Mouse (Mus musculus) forebrain, embryonic 16.5 days (tissue): Measurements from ENCODE around the gene Cts8. TPM values are rescaled to one million over a fixed set of nuclear protein-coding genes. Genes with fewer than 3 reads are reported as not detected.

Source experiments
- ATAC-seq: fragments of 200-750 bp; cut with Nextera tagmentation; 2 replicates; pipeline ENCODE4 v1.8.0; 2017; ENCODE audit warnings: mild to moderate bottlenecking, moderate library complexity
- H3K27ac ChIP-seq: fragments of 300-500 bp; sonication (generic); 2 replicates; pipeline ENCODE4 v1.5.1; 2014; ENCODE audit warnings: low read length, control low read depth
- H3K27me3 ChIP-seq: fragments of 300-500 bp; sonication (generic); replicated peaks from 2 replicates; pipeline ENCODE4 v1.6.1; 2014; ENCODE audit warnings: low read length; ENCODE audit not compliant: control insufficient read depth, insufficient read depth
- H3K36me3 ChIP-seq: fragments of 300-500 bp; sonication (generic); 2 replicates; pipeline ENCODE4 v1.6.1; 2014; ENCODE audit not compliant: control insufficient read depth, insufficient read depth
- H3K4me1 ChIP-seq: fragments of 300-500 bp; sonication (generic); replicated peaks from 2 replicates; pipeline ENCODE4 v1.6.1; 2014; ENCODE audit warnings: low read length; ENCODE audit not compliant: control insufficient read depth, insufficient read depth
- H3K4me2 ChIP-seq: fragments of 300-500 bp; sonication (generic); 2 replicates; pipeline ENCODE4 v1.6.1; 2014; ENCODE audit warnings: mild to moderate bottlenecking, low read length, control low read depth
- H3K4me3 ChIP-seq: fragments of 300-500 bp; sonication (generic); replicated peaks from 2 replicates; pipeline ENCODE4 v1.5.1; 2014; ENCODE audit warnings: mild to moderate bottlenecking, low read length, control low read depth
- H3K9ac ChIP-seq: fragments of 300-500 bp; sonication (generic); replicated peaks from 2 replicates; pipeline ENCODE4 v1.6.1; 2014; ENCODE audit warnings: low read depth, low read length, control low read depth
- H3K9me3 ChIP-seq: fragments of 300-500 bp; sonication (generic); 2 replicates; pipeline ENCODE4 v1.6.1; 2016; ENCODE audit warnings: low read length; ENCODE audit not compliant: control insufficient read depth
- WGBS: fragments of 180-500 bp; shearing (Covaris S2); extraction: QIAGEN DNeasy Blood & Tissue Kit; methylation state at CpG from one replicate; pipeline ENCODE4 v1.1.7; 2014; 5-methylcytosine and 5-hydroxymethylcytosine counted together
- polyA plus RNA-seq: library from polyadenylated mRNA; unstranded; fragments of >200 nt; fragmentation: Nextera tagmentation; extraction: Ambion mirVana; gene quantifications from 2 replicates; pipeline ENCODE4 v1.2.1, GENCODE M21; 2015

The Cts8 gene
- not detected in 2 replicates for polyA plus RNA-seq

- WGBS = 89% methylated on average over 2 of the region's 2 CpGs
- H3K4me2 ChIP-seq = no peak within 1 kb of the TSS
- no peaks in the 10 kb centered on the region for H3K36me3 ChIP-seq
- H3K9ac ChIP-seq = no peak within 1 kb of the TSS
- no peaks in the 10 kb centered on the region for H3K4me1 ChIP-seq
- H3K27ac ChIP-seq = no peak within 1 kb of the TSS
- H3K27me3 ChIP-seq = no peaks in the 10 kb centered on the region
- no peak for ATAC-seq
- H3K4me3 ChIP-seq = no peak within 1 kb of the TSS
- peaks cover 3% of the 10 kb centered on the region for H3K9me3 ChIP-seq
These were observed at the start of gene Cts8 for GRCm38 (mm10) chr13:61255258-61255657. Cts8 (minus strand) TSS chr13:61255358.

GRCm38 (mm10) chr13:61288739-61289138 lies 33.6 kb upstream of the Cts8 start, which contains the start of gene Gm49398:
Gm49398 (minus strand) TSS chr13:61288839.
- no peak for ATAC-seq
- H3K4me2 ChIP-seq = no peak within 1 kb of the TSS

GRCm38 (mm10) chr13:61241076-61241947 lies 13.8 kb downstream of the Cts8 start:
- Histone ChIP-seq H3K9me3 (peaks cover 4% of the 10 kb centered on the region), H3K4me2 (no peak overlapping the region), H3K4me1 (no peaks in the 10 kb centered on the region), H3K4me3 (no peak overlapping the region), H3K27me3 (no peaks in the 10 kb centered on the region), H3K9ac (no peak overlapping the region), H3K36me3 (no peaks in the 10 kb centered on the region), H3K27ac (no peak overlapping the region)
- no peak for ATAC-seq
- WGBS = 58% methylated on average over 13 of the region's 13 CpGs

More at GRCm38 (mm10) chr13:61288739-61289138, 33.6 kb upstream of the Cts8 start, which contains the start of gene Gm49398:
- H3K9ac ChIP-seq = no peak within 1 kb of the TSS
- no peaks in the 10 kb centered on the region for H3K4me1 ChIP-seq
- H3K27me3 ChIP-seq = no peaks in the 10 kb centered on the region
- H3K27ac ChIP-seq = no peak within 1 kb of the TSS
- H3K4me3 ChIP-seq = no peak within 1 kb of the TSS
- no peaks in the 10 kb centered on the region for H3K36me3 ChIP-seq
- H3K9me3 ChIP-seq = peaks cover 6% of the 10 kb centered on the region; the same call in 1 of the 2 replicates
- 86% methylated on average over 2 of the region's 2 CpGs for WGBS

- Histone ChIP-seq H3K9ac (no peak within 1 kb of the TSS), H3K9me3 (peaks cover 14% of the 10 kb centered on the region), H3K27me3 (no peaks in the 10 kb centered on the region), H3K27ac (no peak within 1 kb of the TSS), H3K4me2 (no peak within 1 kb of the TSS), H3K4me3 (no peak within 1 kb of the TSS), H3K36me3 (no peaks in the 10 kb centered on the region), H3K4me1 (no peaks in the 10 kb centered on the region)
- 93% methylated on average over 3 of the region's 3 CpGs for WGBS
- ATAC-seq = no peak
These were observed 51.8 kb downstream of the Cts8 start, which contains the start of gene Cts6 for GRCm38 (mm10) chr13:61203310-61203709. Cts6 (minus strand) TSS chr13:61203410.

Other genes with a start within 250 kb of the Cts8 start
- not detected in 2 replicates for gene Ctsj, start 249.4 kb downstream of the Cts8 start, polyA plus RNA-seq
- gene Ctsq, start 214.7 kb downstream of the Cts8 start, polyA plus RNA-seq = not detected in 2 replicates
- gene Ctsr, start 91.1 kb downstream of the Cts8 start, polyA plus RNA-seq = not detected in 2 replicates
- not detected in 2 replicates for gene Cts6, start 51.9 kb downstream of the Cts8 start, polyA plus RNA-seq
- not detected in 2 replicates for gene Gm49398, start 33.5 kb upstream of the Cts8 start, polyA plus RNA-seq
- gene Cts7, start 102.8 kb upstream of the Cts8 start, polyA plus RNA-seq = not detected in 2 replicates